Mouse (Mus musculus) ES-E14 (cell line): ENCODE data around the gene Gm815.

Experiments used
- CHD2 ChIP-seq: IDR thresholded peaks from 2 replicates; pipeline ENCODE4 v1.6.1; 2014; ENCODE audit warnings: mild to moderate bottlenecking, low read depth, low read length, inconsistent platforms
- HCFC1 ChIP-seq: IDR thresholded peaks from 2 replicates; pipeline ENCODE4 v1.6.1; 2012; ENCODE audit warnings: low read length, inconsistent platforms, borderline replicate concordance; ENCODE audit not compliant: insufficient read depth
- MAFK ChIP-seq: IDR thresholded peaks from 2 replicates; pipeline ENCODE4 v1.6.1; 2014; ENCODE audit warnings: mild to moderate bottlenecking, low read depth, low read length, inconsistent platforms; ENCODE audit not compliant: insufficient read depth
- ZC3H11A ChIP-seq: IDR thresholded peaks from 2 replicates; pipeline ENCODE4 v1.6.1; 2012; ENCODE audit warnings: low read depth, mild to moderate bottlenecking, inconsistent platforms, low read length, borderline replicate concordance
- ZNF384 ChIP-seq: IDR thresholded peaks from 2 replicates; pipeline ENCODE4 v1.6.1; 2012; ENCODE audit warnings: low read depth, low read length, inconsistent platforms

DNA sequence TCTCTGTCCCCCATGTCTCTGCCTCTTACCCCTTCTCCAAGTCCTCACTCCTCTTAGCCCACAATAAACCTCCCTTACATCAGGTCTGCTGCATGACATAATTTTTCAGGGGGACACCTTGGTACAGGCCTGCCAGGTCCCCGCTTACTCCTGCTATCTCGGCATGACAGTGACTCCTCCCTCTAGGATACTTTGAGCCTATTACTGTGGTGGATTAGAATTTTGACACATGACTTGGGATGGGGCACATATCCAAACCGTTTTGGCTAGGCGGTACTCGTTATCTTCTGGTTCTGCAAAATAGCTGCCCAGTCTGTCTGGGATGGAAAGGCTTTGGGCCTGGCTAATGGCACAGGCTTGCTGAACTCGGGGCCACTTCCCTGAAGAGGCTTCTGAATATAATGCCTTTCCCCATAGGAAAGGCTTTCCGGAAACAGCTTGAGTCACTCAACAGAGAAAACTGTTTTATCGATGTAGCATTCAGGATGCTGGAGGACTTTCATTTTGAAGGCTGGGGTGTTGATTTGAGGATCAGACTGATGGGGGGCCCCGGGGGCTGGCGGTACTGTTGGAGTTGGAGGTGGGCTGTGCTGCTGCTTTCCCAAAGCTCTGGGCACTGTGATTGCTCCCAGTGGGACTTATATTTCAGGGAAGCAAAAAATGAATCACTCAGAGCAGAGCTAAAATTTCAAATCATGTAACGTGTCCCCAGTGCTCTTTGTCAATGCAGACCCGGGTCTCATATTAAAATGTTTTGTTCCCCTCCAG, 27.1 kb upstream of the Gm815 start:
- TF ChIP-seq ZNF384 (no peak), MAFK (no peak), CHD2 (no peak), HCFC1 (no peak), ZC3H11A (no peak)
